Mouse (Mus musculus) midbrain, embryonic 16.5 days (tissue): ENCODE measurements at regions not wholly inside any gene's neighbourhood (a gene's known extent, or its start where the extent isn't known, plus 50 kb on each side); places are given as distances from the start of the nearest gene placed in this dataset.
"Not testable (repeated sequence)": the region's sequence is repeated elsewhere in the genome, so short reads cannot be mapped to it uniquely, and the experiment has no call there.

ENCODE experiments used
- ATAC-seq: fragments of 200-750 bp; cut with Nextera tagmentation; 2 replicates; pipeline ENCODE4 v1.8.0; 2017; ENCODE audit warnings: moderate TSS enrichment
- H3K27ac ChIP-seq: fragments of 300-500 bp; sonication (generic); 2 replicates; pipeline ENCODE4 v1.5.1; 2014; ENCODE audit warnings: mild to moderate bottlenecking, low read length, mixed read lengths
- H3K27me3 ChIP-seq: fragments of 300-500 bp; sonication (generic); 2 replicates; pipeline ENCODE4 v1.6.1; 2014; ENCODE audit warnings: low read depth, low read length, mixed read lengths; ENCODE audit not compliant: control insufficient read depth, insufficient read depth
- H3K36me3 ChIP-seq: fragments of 300-500 bp; sonication (generic); 2 replicates; pipeline ENCODE4 v1.6.1; 2014; ENCODE audit warnings: mild to moderate bottlenecking, low read length, moderate library complexity, mixed read lengths; ENCODE audit not compliant: control insufficient read depth, insufficient read depth
- H3K4me1 ChIP-seq: fragments of 300-500 bp; sonication (generic); 2 replicates; pipeline ENCODE4 v1.6.1; 2014; ENCODE audit warnings: mild to moderate bottlenecking, low read length, mixed read lengths; ENCODE audit not compliant: control insufficient read depth, insufficient read depth
- H3K4me2 ChIP-seq: fragments of 300-500 bp; sonication (generic); 2 replicates; pipeline ENCODE4 v1.6.1; 2014; ENCODE audit warnings: mild to moderate bottlenecking, low read length, mixed read lengths
- H3K4me3 ChIP-seq: fragments of 300-500 bp; sonication (generic); 2 replicates; pipeline ENCODE4 v1.5.1; 2014; ENCODE audit warnings: low read depth, mild to moderate bottlenecking, low read length, moderate library complexity, mixed read lengths
- H3K9ac ChIP-seq: fragments of 300-500 bp; sonication (generic); 2 replicates; pipeline ENCODE4 v1.6.1; 2014; ENCODE audit warnings: low read depth, low read length, mixed read lengths
- H3K9me3 ChIP-seq: fragments of 300-500 bp; sonication (generic); replicated peaks from 2 replicates; pipeline ENCODE4 v1.6.1; 2014; ENCODE audit warnings: mild to moderate bottlenecking, low read length, mixed read lengths; ENCODE audit not compliant: control insufficient read depth, poor library complexity, severe bottlenecking
- WGBS: fragments of 180-500 bp; shearing (Covaris S2); extraction: QIAGEN DNeasy Blood & Tissue Kit; methylation state at CpG from one replicate; pipeline ENCODE4 v1.1.7; 2014; 5-methylcytosine and 5-hydroxymethylcytosine counted together

- Histone ChIP-seq H3K9me3 (no peaks in the 10 kb centered on the region), H3K4me1 (no peaks in the 10 kb centered on the region), H3K4me2 (no peak overlapping the region), H3K27me3 (no peaks in the 10 kb centered on the region), H3K36me3 (no peaks in the 10 kb centered on the region), H3K27ac (no peak overlapping the region), H3K4me3 (no peak overlapping the region), H3K9ac (no peak overlapping the region)
- no peak for ATAC-seq
- 47% methylated on average over 2 of the region's 2 CpGs for WGBS
Measured at GRCm38 (mm10) chr13:7233399-7233798, 584.8 kb upstream of the Pfkp start.

- Histone ChIP-seq H3K36me3 (no peaks in the 10 kb centered on the region), H3K27me3 (no peaks in the 10 kb centered on the region), H3K9me3 (no peaks in the 10 kb centered on the region), H3K4me3 (no peak overlapping the region), H3K27ac (no peak overlapping the region), H3K9ac (no peak overlapping the region), H3K4me2 (no peak overlapping the region), H3K4me1 (no peaks in the 10 kb centered on the region)
- WGBS = 70% methylated on average over 5 of the region's 5 CpGs
- ATAC-seq = no peak
Measured at GRCm38 (mm10) chr13:7206626-7207211, 558.1 kb upstream of the Pfkp start.

- no peak overlapping the region for H3K4me3 ChIP-seq
- no peaks in the 10 kb centered on the region for H3K27me3 ChIP-seq
- WGBS = 65% methylated on average over 6 of the region's 6 CpGs
- no peak for ATAC-seq
- no peak overlapping the region for H3K4me2 ChIP-seq
- H3K4me1 ChIP-seq = no peaks in the 10 kb centered on the region
- no peaks in the 10 kb centered on the region for H3K36me3 ChIP-seq
- no peaks in the 10 kb centered on the region for H3K9me3 ChIP-seq
- no peak overlapping the region for H3K9ac ChIP-seq
- no peak overlapping the region for H3K27ac ChIP-seq
Measured at GRCm38 (mm10) chr13:7195990-7196389, 547.4 kb upstream of the Pfkp start.

GRCm38 (mm10) chr13:7182216-7182751 is 533.7 kb upstream of the Pfkp start:
- 75% methylated on average over 4 of the region's 4 CpGs for WGBS
- H3K4me2 ChIP-seq = no peak overlapping the region
- no peaks in the 10 kb centered on the region for H3K4me1 ChIP-seq
- no peaks in the 10 kb centered on the region for H3K27me3 ChIP-seq
- ATAC-seq = no peak
- no peaks in the 10 kb centered on the region for H3K9me3 ChIP-seq
- no peak overlapping the region for H3K9ac ChIP-seq
- H3K27ac ChIP-seq = no peak overlapping the region
- no peak overlapping the region for H3K4me3 ChIP-seq
- no peaks in the 10 kb centered on the region for H3K36me3 ChIP-seq

- Histone ChIP-seq H3K9me3 (peaks cover 4% of the 10 kb centered on the region), H3K36me3 (no peaks in the 10 kb centered on the region), H3K27me3 (no peaks in the 10 kb centered on the region), H3K27ac (no peak overlapping the region), H3K4me3 (no peak overlapping the region), H3K9ac (no peak overlapping the region), H3K4me1 (no peaks in the 10 kb centered on the region), H3K4me2 (no peak overlapping the region)
- WGBS = 66% methylated on average over 9 of the region's 9 CpGs
- ATAC-seq = no peak
Measured at GRCm38 (mm10) chr13:7175561-7176160, 527.1 kb upstream of the Pfkp start.

GRCm38 (mm10) chr13:7170035-7170434 is 521.5 kb upstream of the Pfkp start:
- not testable (repeated sequence) for ATAC-seq, H3K4me3 ChIP-seq
- whole genome bisulfite sequencing = 63% methylated on average over 3 of the region's 3 CpGs

GRCm38 (mm10) chr13:7146337-7146736 is 497.8 kb upstream of the Pfkp start:
- 81% methylated on average over 4 of the region's 4 CpGs for WGBS
- Histone ChIP-seq H3K4me2 (no peak overlapping the region), H3K36me3 (no peaks in the 10 kb centered on the region), H3K4me1 (no peaks in the 10 kb centered on the region), H3K9ac (no peak overlapping the region), H3K4me3 (no peak overlapping the region), H3K27ac (no peak overlapping the region), H3K9me3 (no peaks in the 10 kb centered on the region), H3K27me3 (no peaks in the 10 kb centered on the region)
- ATAC-seq = no peak

More at GRCm38 (mm10) chr13:7170035-7170434, 521.5 kb upstream of the Pfkp start:
- H3K36me3 ChIP-seq, H3K9me3 ChIP-seq, H3K27ac ChIP-seq, H3K4me1 ChIP-seq, H3K9ac ChIP-seq, H3K27me3 ChIP-seq, H3K4me2 ChIP-seq: not testable (repeated sequence)

- 0 out of 2 replicates have a peak, but pooled peaks have one; percentile 32 for ATAC-seq
- no peak overlapping the region for H3K4me2 ChIP-seq
- no peak overlapping the region for H3K9ac ChIP-seq
- H3K27ac ChIP-seq = no peak overlapping the region
- H3K27me3 ChIP-seq = no peaks in the 10 kb centered on the region
- H3K4me3 ChIP-seq = no peak overlapping the region
- no peaks in the 10 kb centered on the region for H3K36me3 ChIP-seq
- no peaks in the 10 kb centered on the region for H3K4me1 ChIP-seq
- WGBS = 67% methylated on average over 4 of the region's 4 CpGs
- no peaks in the 10 kb centered on the region for H3K9me3 ChIP-seq
Measured at GRCm38 (mm10) chr13:7110572-7110971, 462.0 kb upstream of the Pfkp start.

- H3K27me3 ChIP-seq = no peaks in the 10 kb centered on the region
- H3K36me3 ChIP-seq = no peaks in the 10 kb centered on the region
- no peak overlapping the region for H3K9ac ChIP-seq
- no peak overlapping the region for H3K4me2 ChIP-seq
- no peak overlapping the region for H3K27ac ChIP-seq
- no peaks in the 10 kb centered on the region for H3K4me1 ChIP-seq
- no peak for ATAC-seq
- no peaks in the 10 kb centered on the region for H3K9me3 ChIP-seq
- 89% methylated on average over 4 of the region's 4 CpGs for WGBS
- H3K4me3 ChIP-seq = no peak overlapping the region
Measured at GRCm38 (mm10) chr13:7103289-7103688, 454.7 kb upstream of the Pfkp start.
